23 mouse cellular contexts compared by ENCODE assay signal in the genomic region with DNA sequence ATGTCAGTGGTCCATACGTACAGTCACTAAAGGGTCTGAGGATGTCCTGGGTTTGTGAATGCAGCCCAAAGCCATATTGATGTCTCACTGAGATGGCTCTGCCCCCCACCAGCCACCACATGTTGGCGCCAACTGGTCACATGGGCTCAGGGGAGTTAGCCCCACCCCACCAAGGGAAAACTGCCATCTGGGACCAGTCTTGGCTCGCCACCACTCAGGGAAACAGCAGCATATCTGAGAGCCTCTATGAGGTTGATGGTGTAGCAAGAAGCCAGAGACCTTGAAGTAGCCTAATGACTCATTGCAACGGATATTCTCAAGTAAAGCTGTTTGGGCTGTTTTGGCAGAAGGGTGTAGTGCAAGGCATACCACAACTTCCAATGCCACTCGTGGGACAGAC. TPM values are rescaled to one million over a fixed set of nuclear protein-coding genes. Genes with fewer than 3 reads are reported as not detected.
DNase-seq lines count a peak whose midpoint lies in the region; ATAC-seq and TF ChIP-seq lines count a peak whose summit lies in the region.
"Had no signal": no experiment of that assay in that cellular context is flagged by ENCODE, and none has a peak within 500 bp of the region (broad histone marks: within the 10 kb centered on the region; RNA-seq: fewer than 3 reads in every experiment).

No protein-coding gene starts in this region.

- H3K9me3 ChIP-seq in stomach, postnatal 0 days (ENCODE audit: control insufficient read depth, low read length) = no peaks in the 10 kb centered on the region
- H3K9me3 ChIP-seq: embryonic facial prominence, embryonic 10.5 days; forebrain, embryonic 13.5 days; heart, embryonic 13.5 days; hindbrain, embryonic 13.5 days had no signal

- H3K27me3 ChIP-seq in Patski = peaks cover 33% of the 10 kb centered on the region
- no peaks in the 10 kb centered on the region for H3K27me3 ChIP-seq in stomach, postnatal 0 days (ENCODE audit: control insufficient read depth, insufficient read depth, low read length)

- no peak overlapping the region for H3K9ac ChIP-seq in stomach, postnatal 0 days (ENCODE audit: low read length)
- H3K9ac ChIP-seq: forebrain, embryonic 13.5 days; forebrain, postnatal 0 days; heart, embryonic 13.5 days; hindbrain, embryonic 13.5 days had no signal

- in situ Hi-C loops in Patski (cut with MboI; ENCODE audit: low pct_unique_long_range_greater_than_20kb) = loop anchor here (10.0 kb wide), 2 partner anchors 169 to 469 kb away; no protein-coding TSS in a partner anchor

- H3K36me3 ChIP-seq in stomach, postnatal 0 days (ENCODE audit: control insufficient read depth, insufficient read depth, low read length) = no peaks in the 10 kb centered on the region
- H3K36me3 ChIP-seq: embryonic facial prominence, embryonic 10.5 days; heart, embryonic 13.5 days; hindbrain, embryonic 13.5 days had no signal

- no peak for TF ChIP-seq CTCF in Patski (IDR thresholded peaks at IDR 0.05)
- no peak for TF ChIP-seq CTCF in stomach, postnatal 0 days (IDR thresholded peaks at IDR 0.05; ENCODE audit: low read depth)

- no peak overlapping the region for H3K4me2 ChIP-seq in stomach, postnatal 0 days (replicated peaks; ENCODE audit: low read depth)
- H3K4me2 ChIP-seq: forebrain, embryonic 13.5 days; heart, embryonic 13.5 days; hindbrain, embryonic 13.5 days had no signal

- peak; percentile 23 for ATAC-seq in Patski
- ATAC-seq in stomach, postnatal 0 days (ENCODE audit: low FRiP score, low TSS enrichment) = peak; percentile 55; the same call in 1 of the 2 replicates
- ATAC-seq in activated CD4-positive, CD25-positive, alpha-beta regulatory T cell, adult 4 months = no peak
- ATAC-seq: forebrain, embryonic 13.5 days; forebrain, postnatal 0 days; hindbrain, postnatal 0 days had no signal

- intact Hi-C loops in heart, postnatal 10 days (cut with DNase I) = loop anchor here (10.0 kb wide), 1 partner anchor 469 kb away; no protein-coding TSS in a partner anchor

- H3K4me3 ChIP-seq in stomach, postnatal 0 days (ENCODE audit: low read depth, low read length) = no peak overlapping the region
- H3K4me3 ChIP-seq: embryonic facial prominence, embryonic 10.5 days; forebrain, embryonic 13.5 days; gastrocnemius, adult 2 months; heart, embryonic 13.5 days; hindbrain, embryonic 13.5 days had no signal

- peak overlapping the region; percentile 76; the same call in 1 of the 2 replicates for H3K27ac ChIP-seq in stomach, postnatal 0 days (replicated peaks)
- H3K27ac ChIP-seq: embryonic facial prominence, embryonic 10.5 days; forebrain, embryonic 13.5 days; gastrocnemius, adult 2 months; heart, embryonic 13.5 days; hindbrain, embryonic 13.5 days; hindbrain, postnatal 0 days had no signal

- H3K4me1 ChIP-seq in stomach, postnatal 0 days (replicated peaks; ENCODE audit: control insufficient read depth, insufficient read depth) = no peaks in the 10 kb centered on the region; the same call in 1 of the 2 replicates
- H3K4me1 ChIP-seq: forebrain, embryonic 13.5 days had no signal

- POLR2A ChIA-PET in Patski (lab: Charles Lee) = no interaction called here

- CTCF ChIA-PET in Patski (lab: Charles Lee) = no interaction called here

- DNase-seq in heart, adult 11 months = peak; percentile 80
- DNase-seq in heart, postnatal 10 days = no peak
- peak; percentile 33 for DNase-seq in urinary bladder, postnatal 14 days (ENCODE audit: low spot score)
- no peak for DNase-seq in urinary bladder, adult 2 months (ENCODE audit: low spot score)
- DNase-seq in Patski (ENCODE audit: low read depth, low spot score) = no peak
- DNase-seq in stomach, postnatal 0 days (ENCODE audit: low spot score) = no peak
- no peak for DNase-seq in thymus, postnatal 14 days
- DNase-seq: adrenal gland, postnatal 10 days; B cell, adult 2 months; cerebellum, adult 11-12 months; cerebellum, adult 9-11 months; forebrain, postnatal 0 days; gastrocnemius, adult 2 months; gastrocnemius, postnatal 25 days; heart, postnatal 4 days had no signal

- WGBS in stomach, postnatal 0 days = 49% methylated on average over 5 of the region's 5 CpGs

- no peak for TF ChIP-seq EP300 in stomach, postnatal 0 days (optimal IDR thresholded peaks at IDR 0.05)

RNA-seq across cellular contexts. Expression of a gene that starts 30.7 kb away (rescaled TPM):
- 100 to 1,000 TPM; 106 to 117 TPM for total RNA-seq in heart, postnatal 10 days (2021)
- 478 and 508 TPM in 2 replicates for polyA plus RNA-seq in urinary bladder, adult 2 months (2012; rRNA removed)
- 86.5 TPM for polyA plus RNA-seq in Patski (2021)
- polyA plus RNA-seq in stomach, postnatal 0 days (2015; fragmentation: Nextera tagmentation; extraction: Ambion mirVana) = 3,153 and 3,669 TPM in 2 replicates
- polyA plus RNA-seq in activated CD4-positive, CD25-positive, alpha-beta regulatory T cell, adult 4 months (2017; shearing (Covaris generic)) = 10 to 100 TPM; 27.1 to 29.5 TPM

RNA-seq across cellular contexts. Expression of a gene that starts 41.3 kb away (rescaled TPM):
- 1 to 10 TPM; 1.8 to 2.6 TPM for total RNA-seq in heart, postnatal 10 days (2021)
- polyA plus RNA-seq in urinary bladder, adult 2 months (2012; rRNA removed) = 4.9 and 7.3 TPM in 2 replicates
- 2.0 TPM for polyA plus RNA-seq in Patski (2021)
- 3.5 and 4.2 TPM in 2 replicates for polyA plus RNA-seq in stomach, postnatal 0 days (2015; fragmentation: Nextera tagmentation; extraction: Ambion mirVana)
- under 1 TPM in 1 of 2 experiments, not detected in 1; 0.74 TPM for polyA plus RNA-seq in activated CD4-positive, CD25-positive, alpha-beta regulatory T cell, adult 4 months (2017; shearing (Covaris generic))
- total RNA-seq: granulocyte monocyte progenitor cell, adult 5-6 weeks; MEL had no signal

Comparison
In these comparisons a context has a peak if more than half of its experiments do, and no peak if none do; other contexts are left out.
1. DNase-seq: peak in heart, adult 11 months (single experiment) and urinary bladder, postnatal 14 days (single experiment); none in heart, postnatal 10 days (0 of 2), urinary bladder, adult 2 months (single experiment), Patski (single experiment), stomach, postnatal 0 days (single experiment) and thymus, postnatal 14 days (single experiment).